14 mouse cellular contexts compared by ENCODE assay signal in genomic region chr6:134473143-134473561, GRCm38 (mm10).
DNase-seq lines count a peak whose midpoint lies in the region; ATAC-seq and TF ChIP-seq lines count a peak whose summit lies in the region.
"Had no signal": no experiment of that assay in that cellular context is flagged by ENCODE, and none has a peak within 500 bp of the region (broad histone marks: within the 10 kb centered on the region; RNA-seq: fewer than 3 reads in every experiment).

No protein-coding gene starts in this region.

- no peaks in the 10 kb centered on the region for H3K4me1 ChIP-seq in liver, adult 2 months (ENCODE audit: control insufficient read depth, insufficient read depth, low read length)
- peaks cover 4% of the 10 kb centered on the region; the same call in 1 of the 2 replicates for H3K4me1 ChIP-seq in limb, embryonic 14.5 days (ENCODE audit: control insufficient read depth, insufficient read depth, low read length)
- H3K4me1 ChIP-seq: hindbrain, embryonic 15.5 days had no signal

- 75% methylated on average over 7 of the region's 7 CpGs for WGBS in liver, adult 2 months
- WGBS in limb, embryonic 14.5 days, result 31% methylated on average over 7 of the region's 7 CpGs

- H3K27ac ChIP-seq in liver, adult 2 months (replicated peaks; ENCODE audit: insufficient read depth, low read depth, low read length), result no peak overlapping the region
- H3K27ac ChIP-seq in limb, embryonic 14.5 days (replicated peaks; ENCODE audit: low read depth, low read length), result peak overlapping the region; percentile 50; the same call in 1 of the 2 replicates
- H3K27ac ChIP-seq: heart, embryonic 13.5 days; hindbrain, embryonic 15.5 days; layer of hippocampus, adult 2 months; macrophage had no signal

- no peak overlapping the region for H3K4me3 ChIP-seq in liver, adult 2 months (ENCODE audit: insufficient read depth, low read depth, low read length)
- H3K4me3 ChIP-seq in limb, embryonic 14.5 days (replicated peaks; ENCODE audit: low read length), result no peak overlapping the region
- H3K4me3 ChIP-seq: heart, embryonic 13.5 days; hindbrain, embryonic 15.5 days; layer of hippocampus, adult 2 months had no signal

- H3K9me3 ChIP-seq in limb, embryonic 14.5 days (ENCODE audit: control insufficient read depth, low read length), result no peaks in the 10 kb centered on the region
- H3K9me3 ChIP-seq: heart, embryonic 13.5 days; hindbrain, embryonic 15.5 days had no signal

- no peak overlapping the region for H3K9ac ChIP-seq in liver, adult 2 months (ENCODE audit: low read depth, low read length)
- H3K9ac ChIP-seq in limb, embryonic 14.5 days (ENCODE audit: low read depth, low read length, severe bottlenecking), result no peak overlapping the region
- H3K9ac ChIP-seq: heart, embryonic 13.5 days; hindbrain, embryonic 15.5 days had no signal

- H3K79me2 ChIP-seq in liver, adult 2 months (ENCODE audit: control insufficient read depth, insufficient read depth, low read length), result peaks cover 12% of the 10 kb centered on the region

- no peak for TF ChIP-seq CTCF in liver, adult 2 months (IDR thresholded peaks at IDR 0.05; ENCODE audit: low read depth, low read length)

- ATAC-seq in limb, embryonic 14.5 days (ENCODE audit: low FRiP score, low read depth), result peak; percentile 72
- ATAC-seq: forebrain, embryonic 16.5 days had no signal

- TF ChIP-seq POLR2A in liver, adult 2 months (IDR thresholded peaks at IDR 0.05; ENCODE audit: extremely low read depth, insufficient read depth, low read length), result no peak
- TF ChIP-seq POLR2A in limb, embryonic 14.5 days (IDR thresholded peaks at IDR 0.05; ENCODE audit: borderline replicate concordance, extremely low read depth, insufficient read depth, insufficient read length), result no peak

- no peaks in the 10 kb centered on the region for H3K27me3 ChIP-seq in liver, adult 2 months (ENCODE audit: control insufficient read depth, insufficient read depth, low read length)
- no peaks in the 10 kb centered on the region for H3K27me3 ChIP-seq in limb, embryonic 14.5 days (ENCODE audit: control insufficient read depth, insufficient read depth, low read length)
- H3K27me3 ChIP-seq: heart, embryonic 13.5 days; hindbrain, embryonic 15.5 days had no signal

- H3K4me2 ChIP-seq in limb, embryonic 14.5 days (replicated peaks; ENCODE audit: low read depth, low read length, severe bottlenecking), result no peak overlapping the region
- H3K4me2 ChIP-seq: heart, embryonic 13.5 days; hindbrain, embryonic 15.5 days had no signal

- peaks cover 18% of the 10 kb centered on the region for H3K36me3 ChIP-seq in liver, adult 2 months (ENCODE audit: control insufficient read depth, insufficient read depth, low read length)
- H3K36me3 ChIP-seq in limb, embryonic 14.5 days (ENCODE audit: control insufficient read depth, insufficient read depth, low read length), result peaks cover 38% of the 10 kb centered on the region

- DNase-seq in gastrocnemius, adult 18-20 months (ENCODE audit: low spot score), result peak; percentile 44
- DNase-seq in gastrocnemius, postnatal 10 days, result no peak
- DNase-seq in liver, adult 2 months (ENCODE audit: extremely low read depth, low read depth, low spot score), result peak; percentile 67
- DNase-seq in liver, result no peak
- DNase-seq in adrenal gland, postnatal 14 days, result peak; percentile 81
- peak; percentile 63 for DNase-seq in limb, embryonic 14.5 days (ENCODE audit: low spot score)
- DNase-seq in spleen, postnatal 14 days (ENCODE audit: low spot score in 2 of 2), result no peak
- DNase-seq in retina, embryonic 14.5 days (ENCODE audit: low spot score), result no peak
- DNase-seq: left cerebral cortex, postnatal 4 days had no signal

Comparison
In these comparisons a context has a peak if more than half of its experiments do, and no peak if none do; other contexts are left out.
1. DNase-seq: peak in gastrocnemius, adult 18-20 months (single experiment), liver, adult 2 months (single experiment), adrenal gland, postnatal 14 days (single experiment) and limb, embryonic 14.5 days (single experiment); none in gastrocnemius, postnatal 10 days (single experiment), liver (single experiment), spleen, postnatal 14 days (0 of 2) and retina, embryonic 14.5 days (single experiment).